Mouse (Mus musculus) stomach, postnatal 0 days (tissue): Measurements from ENCODE around the gene Tbc1d8b.

Experiments used
- CTCF ChIP-seq: IDR thresholded peaks from 2 replicates; pipeline ENCODE4 v1.5.1; 2016; ENCODE audit warnings: antibody characterized with exemption, low read depth, mild to moderate bottlenecking, moderate library complexity
- EP300 ChIP-seq: optimal IDR thresholded peaks from 2 replicates; pipeline ENCODE3; 2016; ENCODE audit warnings: antibody characterized with exemption

DNA sequence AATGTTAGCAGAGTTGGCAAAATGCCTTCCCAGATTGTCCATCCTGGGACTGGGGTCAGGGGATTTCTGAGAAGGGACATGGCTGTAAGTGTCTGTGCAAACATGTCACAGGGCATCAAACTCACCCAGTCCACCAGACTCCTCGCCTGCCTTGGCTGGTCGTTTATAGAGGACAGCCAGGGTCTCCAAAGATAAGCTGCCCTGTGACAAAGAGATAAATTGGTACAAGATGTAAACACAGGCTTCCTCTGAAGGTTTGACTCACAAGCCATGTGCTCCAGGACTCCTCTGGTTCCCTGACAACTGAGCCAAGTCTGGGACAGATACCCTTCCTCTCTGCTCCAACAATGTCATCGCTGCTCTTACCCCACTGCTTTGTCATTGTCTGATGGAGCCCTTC, 96.2 kb downstream of the Tbc1d8b start:
- TF ChIP-seq CTCF, result no peak
- TF ChIP-seq EP300, result no peak
